Mouse (Mus musculus) heart, embryonic 12.5 days (tissue): ENCODE measurements around the gene Metap1d. TPM values are rescaled to one million over a fixed set of nuclear protein-coding genes. Genes with fewer than 3 reads are reported as not detected.

ENCODE experiments used
- ATAC-seq: fragments of 200-750 bp; cut with Nextera tagmentation; 2 replicates; pipeline ENCODE4 v1.8.0; 2017; ENCODE audit warnings: moderate TSS enrichment, moderate library complexity; ENCODE audit not compliant: insufficient number of reproducible peaks, low FRiP score
- H3K27ac ChIP-seq: fragments of 300-500 bp; sonication (generic); 2 replicates; pipeline ENCODE4 v1.5.1; 2016; ENCODE audit warnings: mild to moderate bottlenecking, moderate library complexity; ENCODE audit not compliant: poor library complexity, severe bottlenecking
- H3K27me3 ChIP-seq: fragments of 300-500 bp; sonication (generic); replicated peaks from 2 replicates; pipeline ENCODE4 v1.6.1; 2016; ENCODE audit warnings: mild to moderate bottlenecking, moderate library complexity
- H3K36me3 ChIP-seq: fragments of 300-500 bp; sonication (generic); 2 replicates; pipeline ENCODE4 v1.6.1; 2016; ENCODE audit warnings: mild to moderate bottlenecking, moderate library complexity
- H3K4me1 ChIP-seq: fragments of 300-500 bp; sonication (generic); replicated peaks from 2 replicates; pipeline ENCODE4 v1.6.1; 2016; ENCODE audit warnings: mild to moderate bottlenecking
- H3K4me2 ChIP-seq: fragments of 300-500 bp; sonication (generic); 2 replicates; pipeline ENCODE4 v1.6.1; 2016; ENCODE audit warnings: mild to moderate bottlenecking, moderate library complexity
- H3K4me3 ChIP-seq: fragments of 300-500 bp; sonication (generic); 2 replicates; pipeline ENCODE4 v1.5.1; 2016; ENCODE audit warnings: mild to moderate bottlenecking
- H3K9ac ChIP-seq: fragments of 300-500 bp; sonication (generic); 2 replicates; pipeline ENCODE4 v1.6.1; 2016; ENCODE audit warnings: mild to moderate bottlenecking, moderate library complexity
- H3K9me3 ChIP-seq: fragments of 300-500 bp; sonication (generic); replicated peaks from 2 replicates; pipeline ENCODE4 v1.6.1; 2016; ENCODE audit warnings: mild to moderate bottlenecking, moderate library complexity
- WGBS: fragments of 180-500 bp; shearing (Covaris S2); methylation state at CpG from one replicate; pipeline ENCODE4 v1.1.7; 2016; 5-methylcytosine and 5-hydroxymethylcytosine counted together
- polyA plus RNA-seq: library from polyadenylated mRNA; unstranded; fragments of >200 nt; fragmentation: Nextera tagmentation; extraction: Ambion mirVana; gene quantifications from 2 replicates; pipeline ENCODE4 v1.2.1, GENCODE M21; 2016

The Metap1d gene
- polyA plus RNA-seq, 1 experiment from 2014 or later, result 35.6 TPM

DNA sequence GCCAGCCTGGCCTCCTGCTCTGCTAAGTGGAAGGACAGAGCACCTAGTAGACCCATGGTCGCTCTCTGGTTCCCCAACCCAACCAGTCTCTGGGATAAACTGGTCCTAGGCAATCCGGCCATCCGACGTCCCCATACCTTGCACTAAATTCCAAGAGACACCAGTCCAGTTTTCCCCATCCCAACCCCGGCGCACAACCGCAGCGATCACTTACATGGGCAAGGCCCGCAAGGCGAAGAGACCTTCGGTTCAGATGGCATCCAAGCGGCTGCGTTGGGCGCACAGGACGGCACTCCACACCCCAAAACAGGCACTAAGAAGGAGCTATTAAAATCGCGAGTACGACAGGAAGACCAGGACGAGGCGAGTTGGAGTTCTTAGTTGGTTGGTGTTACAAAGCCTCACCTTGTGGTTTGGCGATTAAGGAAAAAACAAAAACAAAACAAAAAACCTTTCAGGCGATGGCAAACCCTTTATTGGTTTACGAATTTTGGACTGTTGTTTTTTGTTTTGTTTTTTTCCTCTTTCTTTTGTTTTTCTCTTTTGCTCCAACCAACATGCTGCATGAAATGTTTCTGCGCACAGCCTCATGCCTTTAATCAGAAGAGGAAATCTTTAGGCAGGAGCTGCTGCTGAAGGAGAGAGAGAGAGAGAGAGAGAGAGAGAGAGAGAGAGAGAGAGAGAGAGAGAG lies 74.4 kb downstream of the Metap1d start:
- Histone ChIP-seq H3K27ac (no peak overlapping the region), H3K4me3 (no peak overlapping the region), H3K27me3 (peaks cover 93% of the 10 kb centered on the region), H3K36me3 (no peaks in the 10 kb centered on the region), H3K9ac (no peak overlapping the region), H3K4me1 (peaks cover 21% of the 10 kb centered on the region), H3K4me2 (no peak overlapping the region), H3K9me3 (no peaks in the 10 kb centered on the region)
- no peak for ATAC-seq
- 3% methylated on average over 24 of the region's 24 CpGs for WGBS

DNA sequence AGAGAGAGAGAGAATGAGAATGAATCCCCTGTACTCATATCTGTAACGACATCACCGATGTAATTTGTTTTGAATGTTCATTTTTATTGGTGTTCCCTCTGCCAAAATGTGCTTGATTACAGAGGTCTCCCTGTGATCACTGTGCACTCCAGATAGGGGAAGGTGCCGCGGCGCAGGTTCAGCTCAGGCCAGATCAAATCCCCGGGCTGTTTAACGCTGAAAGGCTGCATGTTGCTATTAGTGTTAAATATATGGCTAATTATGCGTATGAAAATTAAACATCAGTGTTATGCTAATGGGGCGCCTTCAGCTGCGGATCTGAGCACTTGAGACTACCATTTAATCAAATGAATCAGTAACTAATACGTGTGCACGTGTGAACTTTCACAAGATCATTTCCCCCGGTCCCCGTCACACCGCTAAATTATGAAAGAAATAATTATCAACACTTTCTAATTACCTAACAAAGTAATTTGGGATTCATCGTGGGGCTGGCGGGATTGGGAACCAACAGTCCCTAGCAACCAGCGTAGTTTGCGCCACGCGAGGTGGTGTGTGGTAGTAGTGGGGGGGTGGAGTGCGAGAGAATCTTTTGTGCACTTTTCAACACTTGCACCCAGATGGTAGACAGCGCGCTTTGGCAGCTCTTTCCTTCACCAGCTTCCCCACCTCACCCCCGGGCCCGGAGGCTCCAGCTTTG lies 75.1 kb downstream of the Metap1d start, which contains the start of gene Dlx1:
Gene Dlx1, plus strand, starts transcription at position 100 of the 700 bp plus-strand sequence.
- peaks cover 93% of the 10 kb centered on the region for H3K27me3 ChIP-seq

GRCm38 (mm10) chr2:71528714-71529510 lies 75.8 kb downstream of the Metap1d start:
- WGBS, result under 1% methylated on average over 56 of the region's 57 CpGs
- peak; percentile 41 for ATAC-seq

More for the DNA sequence above, 75.1 kb downstream of the Metap1d start, which contains the start of gene Dlx1:
- ATAC-seq, result no peak
- H3K4me3 ChIP-seq, result peak within 1 kb of the TSS; percentile 52
- H3K4me1 ChIP-seq, result peaks cover 21% of the 10 kb centered on the region
- peak within 1 kb of the TSS; percentile 93 for H3K4me2 ChIP-seq
- no peak within 1 kb of the TSS for H3K27ac ChIP-seq
- no peaks in the 10 kb centered on the region for H3K36me3 ChIP-seq
- H3K9ac ChIP-seq, result no peak within 1 kb of the TSS
- 2% methylated on average over 26 of the region's 26 CpGs for WGBS
- H3K9me3 ChIP-seq, result no peaks in the 10 kb centered on the region

GRCm38 (mm10) chr2:71529511-71530351 lies 76.7 kb downstream of the Metap1d start:
- peak overlapping the region; percentile 28; the same call in 1 of the 2 replicates for H3K9ac ChIP-seq
- under 1% methylated on average over 60 of the region's 60 CpGs for WGBS
- peak; percentile 81 for ATAC-seq
- peaks cover 21% of the 10 kb centered on the region for H3K4me1 ChIP-seq
- no peaks in the 10 kb centered on the region for H3K9me3 ChIP-seq
- H3K27me3 ChIP-seq, result peaks cover 95% of the 10 kb centered on the region
- no peaks in the 10 kb centered on the region for H3K36me3 ChIP-seq
- no peak overlapping the region for H3K27ac ChIP-seq
- peak overlapping the region; percentile 52 for H3K4me3 ChIP-seq
- peak overlapping the region; percentile 93 for H3K4me2 ChIP-seq

More at GRCm38 (mm10) chr2:71528714-71529510, 75.8 kb downstream of the Metap1d start:
- Histone ChIP-seq H3K4me1 (peaks cover 21% of the 10 kb centered on the region), H3K27ac (no peak overlapping the region), H3K27me3 (peaks cover 93% of the 10 kb centered on the region), H3K9ac (peak overlapping the region; percentile 28; the same call in 1 of the 2 replicates), H3K9me3 (no peaks in the 10 kb centered on the region), H3K4me3 (peak overlapping the region; percentile 52), H3K4me2 (peak overlapping the region; percentile 93), H3K36me3 (no peaks in the 10 kb centered on the region)

- H3K9ac ChIP-seq, result no peak overlapping the region
- H3K4me2 ChIP-seq, result peak overlapping the region; percentile 93
- no peak for ATAC-seq
- H3K9me3 ChIP-seq, result no peaks in the 10 kb centered on the region
- peaks cover 21% of the 10 kb centered on the region for H3K4me1 ChIP-seq
- H3K4me3 ChIP-seq, result peak overlapping the region; percentile 52
- peaks cover 92% of the 10 kb centered on the region for H3K27me3 ChIP-seq
- H3K36me3 ChIP-seq, result no peaks in the 10 kb centered on the region
- under 1% methylated on average over 34 of the region's 34 CpGs for WGBS
- H3K27ac ChIP-seq, result no peak overlapping the region
Measured at GRCm38 (mm10) chr2:71530391-71531123, 77.5 kb downstream of the Metap1d start.

- Histone ChIP-seq H3K9me3 (no peaks in the 10 kb centered on the region), H3K36me3 (no peaks in the 10 kb centered on the region), H3K4me3 (0 out of 2 replicates have a peak overlapping the region, but pooled peaks have one; percentile 52), H3K4me1 (peaks cover 21% of the 10 kb centered on the region), H3K9ac (no peak overlapping the region), H3K27ac (no peak overlapping the region), H3K27me3 (peaks cover 90% of the 10 kb centered on the region), H3K4me2 (peak overlapping the region; percentile 93; the same call in 1 of the 2 replicates)
- 2% methylated on average over 12 of the region's 12 CpGs for WGBS
- ATAC-seq, result no peak
Measured at GRCm38 (mm10) chr2:71531124-71531590, 78.1 kb downstream of the Metap1d start.

GRCm38 (mm10) chr2:71531990-71532970 lies 79.2 kb downstream of the Metap1d start:
- Histone ChIP-seq H3K4me1 (peaks cover 21% of the 10 kb centered on the region), H3K36me3 (no peaks in the 10 kb centered on the region), H3K27me3 (peaks cover 90% of the 10 kb centered on the region), H3K4me2 (no peak overlapping the region), H3K4me3 (no peak overlapping the region), H3K27ac (no peak overlapping the region), H3K9me3 (no peaks in the 10 kb centered on the region), H3K9ac (no peak overlapping the region)
- ATAC-seq, result no peak
- under 1% methylated on average over 43 of the region's 43 CpGs for WGBS

DNA sequence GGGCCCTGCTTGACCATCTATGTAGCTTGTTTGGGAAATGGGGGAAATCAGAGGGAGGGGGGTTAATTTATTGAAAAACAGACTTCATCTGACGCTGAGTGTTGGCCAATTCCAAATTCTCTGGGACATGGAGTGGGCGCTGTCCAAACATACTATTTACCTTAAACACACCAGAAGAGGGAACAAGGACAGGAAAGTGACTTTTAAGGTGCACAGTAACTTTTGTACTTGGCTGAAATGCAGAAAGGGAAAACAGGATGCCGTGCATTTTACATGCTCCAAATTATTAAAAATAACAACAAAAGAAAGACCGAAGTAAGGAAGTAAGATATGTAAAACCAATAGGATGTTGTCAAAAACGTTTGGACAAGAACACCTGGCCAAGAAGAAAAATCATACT lies 80.0 kb downstream of the Metap1d start:
- no peaks in the 10 kb centered on the region for H3K36me3 ChIP-seq
- no peaks in the 10 kb centered on the region for H3K9me3 ChIP-seq
- peaks cover 89% of the 10 kb centered on the region for H3K27me3 ChIP-seq
- no peak overlapping the region for H3K4me3 ChIP-seq
- peaks cover 21% of the 10 kb centered on the region for H3K4me1 ChIP-seq
- no peak overlapping the region for H3K4me2 ChIP-seq
- 9% methylated on average over 5 of the region's 5 CpGs for WGBS
- ATAC-seq, result no peak
- H3K27ac ChIP-seq, result no peak overlapping the region
- no peak overlapping the region for H3K9ac ChIP-seq
